Mouse (Mus musculus) liver, embryonic 11.5 days (tissue): ENCODE data around the gene Hcn2. TPM values are rescaled to one million over a fixed set of nuclear protein-coding genes. Genes with fewer than 3 reads are reported as not detected.
"Not testable (repeated sequence)": the region's sequence is repeated elsewhere in the genome, so short reads cannot be mapped to it uniquely, and the experiment has no call there.

ENCODE experiments used
- ATAC-seq: fragments of 200-750 bp; cut with Nextera tagmentation; replicated peaks from 2 replicates; pipeline ENCODE4 v1.8.0; 2017; ENCODE audit warnings: moderate number of reproducible peaks, mild to moderate bottlenecking, moderate TSS enrichment, moderate library complexity; ENCODE audit not compliant: low FRiP score
- DNase-seq: peaks from one replicate; pipeline ENCODE4 v3.0.0-alpha.2; 2017; ENCODE audit warnings: low spot score
- H3K27ac ChIP-seq: fragments of 300-500 bp; sonication (generic); 2 replicates; pipeline ENCODE4 v1.5.1; 2014; ENCODE audit warnings: mild to moderate bottlenecking, low read depth, low read length, control low read depth
- H3K27me3 ChIP-seq: fragments of 300-500 bp; sonication (generic); replicated peaks from 2 replicates; pipeline ENCODE4 v1.6.1; 2014; ENCODE audit warnings: low read length, mixed read lengths; ENCODE audit not compliant: control insufficient read depth, insufficient read depth
- H3K36me3 ChIP-seq: fragments of 300-500 bp; sonication (generic); 2 replicates; pipeline ENCODE4 v1.6.1; 2014; ENCODE audit warnings: mild to moderate bottlenecking, low read length, moderate library complexity, mixed read lengths; ENCODE audit not compliant: control insufficient read depth, insufficient read depth
- H3K4me1 ChIP-seq: fragments of 300-500 bp; sonication (generic); replicated peaks from 2 replicates; pipeline ENCODE4 v1.6.1; 2014; ENCODE audit warnings: low read length, mixed read lengths; ENCODE audit not compliant: control insufficient read depth, insufficient read depth
- H3K4me2 ChIP-seq: fragments of 300-500 bp; sonication (generic); 2 replicates; pipeline ENCODE4 v1.6.1; 2014; ENCODE audit warnings: mild to moderate bottlenecking, control low read depth, moderate library complexity
- H3K4me3 ChIP-seq: fragments of 300-500 bp; sonication (generic); 2 replicates; pipeline ENCODE4 v1.5.1; 2014; ENCODE audit warnings: low read depth, low read length, control low read depth
- H3K9ac ChIP-seq: fragments of 300-500 bp; sonication (generic); 2 replicates; pipeline ENCODE4 v1.6.1; 2014; ENCODE audit warnings: low read depth, low read length, control low read depth
- H3K9me3 ChIP-seq: fragments of 300-500 bp; sonication (generic); 2 replicates; pipeline ENCODE4 v1.6.1; 2016; ENCODE audit warnings: low read length, inconsistent platforms, mixed read lengths; ENCODE audit not compliant: control insufficient read depth
- WGBS: fragments of 180-500 bp; shearing (Covaris S2); extraction: QIAGEN DNeasy Blood & Tissue Kit; methylation state at CpG from one replicate; pipeline ENCODE4 v1.1.7; 2014; 5-methylcytosine and 5-hydroxymethylcytosine counted together
- polyA plus RNA-seq: library from polyadenylated mRNA; unstranded; fragments of >200 nt; fragmentation: Nextera tagmentation; extraction: Ambion mirVana; gene quantifications from 2 replicates; pipeline ENCODE4 v1.2.1, GENCODE M21; 2014

Hcn2 gene
- polyA plus RNA-seq, 1 experiment from 2014 or later, result not detected

DNA sequence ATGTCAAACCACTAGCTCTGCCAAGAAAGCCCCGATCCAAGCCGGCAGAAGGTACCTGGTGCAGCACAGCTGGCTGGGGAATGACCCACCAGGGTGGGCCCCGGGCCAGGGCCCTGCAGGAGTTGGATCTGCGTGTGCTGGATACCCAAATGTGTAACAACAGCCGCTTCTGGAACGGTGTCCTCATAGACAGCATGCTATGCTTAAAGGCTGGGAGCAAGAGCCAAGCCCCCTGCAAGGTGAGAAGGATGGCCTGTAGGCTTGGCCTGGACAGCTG, 22.1 kb upstream of the Hcn2 start:
- H3K27ac ChIP-seq, result no peak overlapping the region
- H3K4me3 ChIP-seq, result no peak overlapping the region
- no peaks in the 10 kb centered on the region for H3K27me3 ChIP-seq

DNA sequence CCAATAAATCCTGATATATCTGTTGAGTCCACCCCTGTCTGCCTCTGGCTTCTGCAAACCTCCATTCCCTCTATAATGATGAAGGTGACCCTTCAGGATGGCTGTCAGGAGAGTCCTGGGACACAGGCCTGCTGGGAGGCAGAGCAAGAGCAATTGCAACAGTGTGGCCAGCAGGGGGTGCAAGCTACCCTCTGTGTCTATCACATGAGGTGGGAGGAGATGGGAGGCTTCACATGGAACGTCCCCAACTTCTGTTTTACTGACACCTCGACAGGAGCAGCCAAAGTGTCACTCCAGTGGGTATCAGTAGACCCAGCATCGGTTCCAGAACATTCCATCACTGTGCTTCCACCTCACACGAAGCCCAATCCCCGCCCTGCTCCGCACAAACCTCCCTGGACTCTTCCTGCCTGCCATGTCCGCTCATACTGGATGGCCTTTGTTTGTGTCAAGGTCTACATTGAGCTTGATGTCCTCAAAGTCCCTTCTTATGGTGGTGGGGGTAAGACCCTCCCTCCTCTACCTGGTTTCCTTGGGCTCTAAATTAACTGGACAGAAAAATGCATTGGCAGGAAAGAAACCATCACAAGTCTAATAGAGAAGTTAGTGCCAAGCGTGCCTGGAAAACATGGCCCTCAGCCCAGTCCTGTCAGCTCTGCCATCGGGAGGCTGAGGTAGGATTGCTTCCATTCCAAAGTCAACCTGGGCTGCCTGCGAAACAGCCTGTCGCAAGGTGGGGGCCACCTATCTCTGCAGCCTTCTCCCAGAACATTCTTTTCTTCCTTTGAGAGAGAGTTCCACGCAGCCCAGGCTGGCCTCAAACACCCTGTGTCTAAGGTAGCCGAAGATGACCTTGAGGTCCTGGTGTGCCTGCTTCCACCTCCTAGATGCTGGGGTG, 21.0 kb upstream of the Hcn2 start:
- no peaks in the 10 kb centered on the region for H3K27me3 ChIP-seq
- H3K36me3 ChIP-seq, result no peaks in the 10 kb centered on the region
- H3K4me2 ChIP-seq, result no peak overlapping the region
- no peak overlapping the region for H3K9ac ChIP-seq
- peak; percentile 67 for DNase-seq
- H3K4me3 ChIP-seq, result no peak overlapping the region
- H3K27ac ChIP-seq, result no peak overlapping the region
- WGBS, result 63% methylated on average over 13 of the region's 13 CpGs
- H3K9me3 ChIP-seq, result no peaks in the 10 kb centered on the region
- ATAC-seq, result peak; percentile 54
- H3K4me1 ChIP-seq, result peaks cover 8% of the 10 kb centered on the region

More for the DNA sequence above, 22.1 kb upstream of the Hcn2 start:
- Histone ChIP-seq H3K9me3 (no peaks in the 10 kb centered on the region), H3K9ac (no peak overlapping the region), H3K36me3 (peaks cover under 1% of the 10 kb centered on the region; the same call in 1 of the 2 replicates), H3K4me1 (peaks cover 8% of the 10 kb centered on the region), H3K4me2 (no peak overlapping the region)
- 75% methylated on average over 6 of the region's 6 CpGs for WGBS
- no peak for ATAC-seq
- no peak for DNase-seq

DNA sequence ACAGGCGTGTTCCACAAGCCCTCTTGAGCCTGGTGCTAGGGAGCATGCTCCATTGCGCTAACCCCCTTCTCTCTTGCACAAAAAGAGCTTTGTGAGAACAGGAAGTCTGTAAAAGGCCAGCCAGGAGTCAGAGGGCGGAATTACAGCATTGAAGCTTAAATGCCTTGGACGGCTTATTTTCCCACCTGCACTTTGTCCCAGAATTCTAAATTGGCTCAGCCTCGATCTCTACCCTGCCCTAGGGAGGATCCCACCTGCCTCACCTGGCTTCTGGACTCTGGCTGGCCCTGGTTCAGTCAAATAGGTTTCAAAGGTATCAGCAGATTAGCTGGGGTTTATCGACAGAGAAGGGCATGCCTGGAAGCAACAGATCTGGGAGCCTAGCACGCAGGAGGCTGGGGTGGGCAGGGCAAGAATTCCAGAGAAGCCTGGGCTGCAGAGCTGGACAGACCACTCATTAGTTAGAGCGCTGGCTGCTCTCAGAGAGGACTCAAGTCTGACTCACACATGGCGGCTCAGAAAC, 20.2 kb upstream of the Hcn2 start:
- H3K4me2 ChIP-seq, result no peak overlapping the region
- H3K27me3 ChIP-seq, result no peaks in the 10 kb centered on the region
- peaks cover 12% of the 10 kb centered on the region for H3K4me1 ChIP-seq
- 65% methylated on average over 9 of the region's 9 CpGs for WGBS
- no peak overlapping the region for H3K4me3 ChIP-seq
- DNase-seq (no peak), ATAC-seq (no peak)
- no peak overlapping the region for H3K27ac ChIP-seq
- no peaks in the 10 kb centered on the region for H3K36me3 ChIP-seq
- H3K9ac ChIP-seq, result no peak overlapping the region
- no peaks in the 10 kb centered on the region for H3K9me3 ChIP-seq

DNA sequence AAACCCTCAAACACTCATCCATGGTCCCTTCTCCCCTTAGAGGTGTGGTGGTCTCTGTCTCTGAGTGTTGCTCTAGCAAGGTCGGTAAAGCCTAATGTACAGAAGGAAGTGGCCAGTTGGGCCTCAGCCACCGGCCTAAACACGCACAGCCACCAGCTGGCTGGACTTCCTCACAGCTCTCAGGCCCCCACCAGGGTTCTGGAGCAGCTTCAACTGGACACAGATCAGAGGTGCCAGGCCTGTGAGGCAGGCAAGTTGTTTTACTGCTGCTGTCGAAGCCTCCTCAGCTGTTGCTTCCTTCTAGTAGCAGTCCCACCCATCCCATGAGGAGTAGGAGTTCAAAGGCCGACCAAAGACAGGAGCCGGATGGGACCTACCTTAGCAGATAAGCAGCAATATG, 18.5 kb upstream of the Hcn2 start:
- no peak overlapping the region for H3K9ac ChIP-seq
- ATAC-seq (no peak), DNase-seq (no peak)
- no peaks in the 10 kb centered on the region for H3K36me3 ChIP-seq
- H3K4me1 ChIP-seq, result peaks cover 18% of the 10 kb centered on the region
- 56% methylated on average over 6 of the region's 6 CpGs for WGBS
- H3K27ac ChIP-seq, result no peak overlapping the region
- no peak overlapping the region for H3K4me2 ChIP-seq
- no peak overlapping the region for H3K4me3 ChIP-seq
- H3K27me3 ChIP-seq, result no peaks in the 10 kb centered on the region
- no peaks in the 10 kb centered on the region for H3K9me3 ChIP-seq

DNA sequence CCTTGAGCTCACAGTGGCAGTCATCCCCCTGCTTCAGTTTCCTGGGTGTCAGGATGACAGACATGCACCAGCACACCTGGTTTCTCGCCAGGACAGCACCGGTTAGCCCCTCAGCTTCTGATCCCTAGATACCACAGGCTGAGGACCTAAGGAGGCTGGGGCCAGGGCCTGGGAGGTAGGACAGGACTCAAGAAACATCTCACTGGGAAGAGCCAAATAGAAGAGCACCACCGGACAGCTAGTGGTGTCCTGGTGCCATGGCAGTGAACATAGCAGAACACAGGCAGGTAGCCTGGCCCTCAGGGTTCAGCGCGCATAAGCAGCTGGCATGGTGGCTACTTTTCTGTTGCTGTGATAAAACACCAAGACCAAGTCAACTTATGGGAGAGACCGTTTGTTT, 18.0 kb upstream of the Hcn2 start:
- Histone ChIP-seq H3K4me2 (no peak overlapping the region), H3K27me3 (no peaks in the 10 kb centered on the region), H3K36me3 (no peaks in the 10 kb centered on the region), H3K4me1 (peaks cover 18% of the 10 kb centered on the region), H3K9ac (no peak overlapping the region), H3K9me3 (no peaks in the 10 kb centered on the region), H3K4me3 (no peak overlapping the region), H3K27ac (no peak overlapping the region)
- 90% methylated on average over 6 of the region's 6 CpGs for WGBS
- DNase-seq (no peak), ATAC-seq (no peak)

DNA sequence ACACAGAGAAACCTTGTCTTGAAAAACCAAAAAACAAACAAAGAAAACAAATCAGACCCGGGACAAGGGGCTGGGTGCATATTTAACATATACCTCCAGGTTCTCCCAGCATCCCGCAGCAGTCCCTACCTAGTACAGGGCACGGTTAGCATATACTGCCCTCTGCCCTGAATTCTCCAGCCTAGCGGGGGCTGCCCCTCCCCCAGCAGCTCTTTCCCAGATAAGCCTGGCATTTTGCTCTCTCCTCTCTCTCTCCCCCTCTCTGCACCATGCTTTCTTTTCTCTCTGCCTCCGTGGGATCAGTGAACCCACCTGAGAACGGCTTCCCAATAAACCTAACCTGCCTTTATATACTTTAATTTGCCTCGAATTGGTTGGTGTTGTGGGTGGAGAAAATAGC, 15.8 kb upstream of the Hcn2 start:
- ATAC-seq, result no peak
- H3K27ac ChIP-seq, result peak overlapping the region; percentile 23
- H3K4me3 ChIP-seq, result no peak overlapping the region

DNA sequence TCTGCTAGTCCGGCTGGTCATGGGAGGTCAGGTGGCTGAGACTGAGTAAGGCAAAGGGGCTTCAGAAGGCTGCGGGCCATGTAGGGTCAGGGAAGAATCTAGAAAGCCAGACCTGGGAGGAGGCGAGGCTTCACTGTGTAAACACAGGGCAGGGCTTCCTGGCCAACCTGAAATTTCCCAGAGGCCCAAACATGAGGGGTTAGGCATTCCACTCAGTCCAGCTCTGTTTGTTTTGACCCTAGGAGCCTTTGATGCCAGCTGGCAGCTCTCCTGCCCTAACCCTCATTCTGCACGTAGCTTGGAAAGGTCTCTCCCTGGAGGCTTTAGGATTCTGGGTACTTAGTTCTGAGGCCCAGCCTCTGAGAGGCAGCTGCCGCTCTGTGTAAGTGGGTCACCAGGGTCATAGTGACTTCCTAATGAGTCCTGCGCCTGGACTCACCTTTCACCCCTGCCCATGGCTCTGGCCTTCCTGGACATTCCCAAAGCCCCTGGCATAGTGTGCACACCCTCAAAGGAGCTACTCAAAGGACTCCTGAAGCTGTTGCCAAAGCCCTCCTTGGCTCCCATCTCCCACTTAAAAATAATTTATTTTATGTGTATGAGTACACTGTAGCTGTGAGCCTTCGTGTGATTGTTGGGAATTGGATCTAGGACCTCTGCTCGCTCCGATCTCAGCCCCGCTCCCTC, 14.8 kb upstream of the Hcn2 start:
- no peak overlapping the region for H3K4me2 ChIP-seq
- H3K9me3 ChIP-seq, result no peaks in the 10 kb centered on the region
- H3K36me3 ChIP-seq, result peaks cover 3% of the 10 kb centered on the region; the same call in 1 of the 2 replicates
- H3K27ac ChIP-seq, result peak overlapping the region; percentile 23
- H3K4me3 ChIP-seq, result no peak overlapping the region
- DNase-seq, result no peak
- peaks cover 25% of the 10 kb centered on the region for H3K4me1 ChIP-seq
- H3K9ac ChIP-seq, result no peak overlapping the region
- 62% methylated on average over 10 of the region's 10 CpGs for WGBS
- no peaks in the 10 kb centered on the region for H3K27me3 ChIP-seq
- no peak for ATAC-seq

More for the DNA sequence above, 15.8 kb upstream of the Hcn2 start:
- no peaks in the 10 kb centered on the region for H3K9me3 ChIP-seq
- no peak overlapping the region for H3K9ac ChIP-seq
- H3K4me2 ChIP-seq, result no peak overlapping the region
- peaks cover 21% of the 10 kb centered on the region for H3K4me1 ChIP-seq
- WGBS, result 37% methylated on average over 7 of the region's 7 CpGs
- DNase-seq, result no peak
- no peaks in the 10 kb centered on the region for H3K27me3 ChIP-seq
- H3K36me3 ChIP-seq, result no peaks in the 10 kb centered on the region

DNA sequence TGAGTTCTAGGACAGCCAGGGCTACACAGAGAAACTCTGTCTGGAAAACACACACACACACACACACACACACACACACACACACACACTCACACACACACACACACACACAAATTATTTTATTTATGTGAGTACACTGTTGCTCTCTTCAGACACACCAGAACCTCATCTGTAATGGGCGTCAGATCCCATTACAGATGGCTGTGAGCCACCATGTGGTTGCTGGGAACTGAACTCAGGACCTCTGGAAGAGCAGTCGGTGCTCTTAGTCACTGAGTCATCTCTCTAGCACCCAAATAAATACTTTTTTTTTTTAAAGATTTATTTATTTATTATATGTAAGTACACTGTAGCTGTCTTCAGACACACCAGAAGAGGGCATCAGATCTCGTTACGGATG, 13.5 kb upstream of the Hcn2 start:
- H3K27me3 ChIP-seq, DNase-seq, H3K4me2 ChIP-seq, ATAC-seq, H3K9me3 ChIP-seq, H3K4me3 ChIP-seq, H3K9ac ChIP-seq, H3K27ac ChIP-seq: not testable (repeated sequence)
- 73% methylated on average over 3 of the region's 4 CpGs for WGBS
- H3K36me3 ChIP-seq, result peaks cover 14% of the 10 kb centered on the region; the same call in 1 of the 2 replicates
- H3K4me1 ChIP-seq, result peaks cover 38% of the 10 kb centered on the region
